17 mouse cellular contexts compared by ENCODE assay signal in genomic region chr1:57155869-57156268, GRCm38 (mm10).
"Had no signal": no experiment of that assay in that cellular context is flagged by ENCODE, and none has a peak within 500 bp of the region (broad histone marks: within the 10 kb centered on the region; RNA-seq: fewer than 3 reads in every experiment).

No protein-coding gene starts in this region.

- H3K4me2 ChIP-seq: liver, embryonic 11.5 days; liver, embryonic 13.5 days; liver, embryonic 15.5 days; midbrain, embryonic 11.5 days; midbrain, embryonic 13.5 days; midbrain, embryonic 15.5 days; neural tube, embryonic 12.5 days; stomach, embryonic 15.5 days had no signal

- H3K36me3 ChIP-seq: liver, embryonic 13.5 days; liver, embryonic 15.5 days; midbrain, embryonic 13.5 days; midbrain, embryonic 15.5 days; neural tube, embryonic 12.5 days; stomach, embryonic 15.5 days had no signal

- H3K4me3 ChIP-seq: liver, embryonic 13.5 days; liver, embryonic 15.5 days; megakaryocyte, embryonic 14.5 days; midbrain, embryonic 13.5 days; midbrain, embryonic 15.5 days; neural tube, embryonic 12.5 days; stomach, embryonic 15.5 days had no signal

- DNase-seq: liver; liver, embryonic 13.5 days; liver, postnatal 0 days; right cerebral cortex, postnatal 14 days; thymus, adult 2 months; thymus, postnatal 25 days; thymus, postnatal 4 days had no signal

- H3K9ac ChIP-seq: liver, embryonic 13.5 days; liver, embryonic 15.5 days; liver, postnatal 0 days; midbrain, embryonic 13.5 days; midbrain, embryonic 15.5 days; neural tube, embryonic 12.5 days; stomach, embryonic 15.5 days had no signal

- H3K27me3 ChIP-seq: liver, embryonic 13.5 days; liver, embryonic 15.5 days; megakaryocyte, embryonic 14.5 days; midbrain, embryonic 13.5 days; midbrain, embryonic 15.5 days; neural tube, embryonic 12.5 days; stomach, embryonic 15.5 days had no signal

- H3K9me3 ChIP-seq: liver, embryonic 13.5 days; liver, embryonic 15.5 days; midbrain, embryonic 13.5 days; midbrain, embryonic 15.5 days; neural tube, embryonic 12.5 days; stomach, embryonic 15.5 days had no signal

- H3K4me1 ChIP-seq: liver, embryonic 13.5 days; liver, embryonic 15.5 days; megakaryocyte, embryonic 14.5 days; midbrain, embryonic 13.5 days; midbrain, embryonic 15.5 days; neural tube, embryonic 12.5 days; stomach, embryonic 15.5 days had no signal

- H3K27ac ChIP-seq: liver, embryonic 13.5 days; liver, embryonic 15.5 days; macrophage; midbrain, embryonic 13.5 days; midbrain, embryonic 15.5 days; neural tube, embryonic 12.5 days; stomach, embryonic 15.5 days; stomach, postnatal 0 days had no signal

- ATAC-seq: liver, postnatal 0 days; midbrain, embryonic 13.5 days; midbrain, embryonic 15.5 days had no signal
